Mouse (Mus musculus) forebrain, embryonic 15.5 days (tissue): ENCODE data around the gene Dnajc28. TPM values are rescaled to one million over a fixed set of nuclear protein-coding genes. Genes with fewer than 3 reads are reported as not detected.

Source experiments
- ATAC-seq: fragments of 200-750 bp; cut with Nextera tagmentation; replicated peaks from 2 replicates; pipeline ENCODE4 v1.8.0; 2017; ENCODE audit warnings: mild to moderate bottlenecking, moderate TSS enrichment, moderate library complexity
- H3K27ac ChIP-seq: fragments of 300-500 bp; sonication (generic); replicated peaks from 2 replicates; pipeline ENCODE4 v1.5.1; 2015; ENCODE audit warnings: mild to moderate bottlenecking, inconsistent platforms
- H3K27me3 ChIP-seq: fragments of 300-500 bp; sonication (generic); 2 replicates; pipeline ENCODE4 v1.6.1; 2015; ENCODE audit warnings: inconsistent platforms
- H3K36me3 ChIP-seq: fragments of 300-500 bp; sonication (generic); 2 replicates; pipeline ENCODE4 v1.6.1; 2015; ENCODE audit warnings: mild to moderate bottlenecking, inconsistent platforms
- H3K4me1 ChIP-seq: fragments of 300-500 bp; sonication (generic); 2 replicates; pipeline ENCODE4 v1.6.1; 2015; ENCODE audit warnings: inconsistent platforms
- H3K4me2 ChIP-seq: fragments of 300-500 bp; sonication (generic); replicated peaks from 2 replicates; pipeline ENCODE4 v1.6.1; 2015; ENCODE audit warnings: mild to moderate bottlenecking, inconsistent platforms
- H3K4me3 ChIP-seq: fragments of 300-500 bp; sonication (generic); 2 replicates; pipeline ENCODE4 v1.5.1; 2015; ENCODE audit warnings: mild to moderate bottlenecking, inconsistent platforms
- H3K9ac ChIP-seq: fragments of 300-500 bp; sonication (generic); replicated peaks from 2 replicates; pipeline ENCODE4 v1.6.1; 2015; ENCODE audit warnings: mild to moderate bottlenecking, inconsistent platforms
- H3K9me3 ChIP-seq: fragments of 300-500 bp; sonication (generic); 2 replicates; pipeline ENCODE4 v1.6.1; 2016; ENCODE audit warnings: inconsistent platforms
- WGBS: fragments of 180-500 bp; shearing (Covaris S2); methylation state at CpG from one replicate; pipeline ENCODE4 v1.1.7; 2015; ENCODE audit warnings: mixed read lengths; 5-methylcytosine and 5-hydroxymethylcytosine counted together
- polyA plus RNA-seq: library from polyadenylated mRNA; unstranded; fragments of >200 nt; fragmentation: Nextera tagmentation; extraction: Ambion mirVana; gene quantifications from 2 replicates; pipeline ENCODE4 v1.2.1, GENCODE M21; 2015

The Dnajc28 gene
- polyA plus RNA-seq, result 8.0 and 9.0 TPM in 2 replicates

DNA sequence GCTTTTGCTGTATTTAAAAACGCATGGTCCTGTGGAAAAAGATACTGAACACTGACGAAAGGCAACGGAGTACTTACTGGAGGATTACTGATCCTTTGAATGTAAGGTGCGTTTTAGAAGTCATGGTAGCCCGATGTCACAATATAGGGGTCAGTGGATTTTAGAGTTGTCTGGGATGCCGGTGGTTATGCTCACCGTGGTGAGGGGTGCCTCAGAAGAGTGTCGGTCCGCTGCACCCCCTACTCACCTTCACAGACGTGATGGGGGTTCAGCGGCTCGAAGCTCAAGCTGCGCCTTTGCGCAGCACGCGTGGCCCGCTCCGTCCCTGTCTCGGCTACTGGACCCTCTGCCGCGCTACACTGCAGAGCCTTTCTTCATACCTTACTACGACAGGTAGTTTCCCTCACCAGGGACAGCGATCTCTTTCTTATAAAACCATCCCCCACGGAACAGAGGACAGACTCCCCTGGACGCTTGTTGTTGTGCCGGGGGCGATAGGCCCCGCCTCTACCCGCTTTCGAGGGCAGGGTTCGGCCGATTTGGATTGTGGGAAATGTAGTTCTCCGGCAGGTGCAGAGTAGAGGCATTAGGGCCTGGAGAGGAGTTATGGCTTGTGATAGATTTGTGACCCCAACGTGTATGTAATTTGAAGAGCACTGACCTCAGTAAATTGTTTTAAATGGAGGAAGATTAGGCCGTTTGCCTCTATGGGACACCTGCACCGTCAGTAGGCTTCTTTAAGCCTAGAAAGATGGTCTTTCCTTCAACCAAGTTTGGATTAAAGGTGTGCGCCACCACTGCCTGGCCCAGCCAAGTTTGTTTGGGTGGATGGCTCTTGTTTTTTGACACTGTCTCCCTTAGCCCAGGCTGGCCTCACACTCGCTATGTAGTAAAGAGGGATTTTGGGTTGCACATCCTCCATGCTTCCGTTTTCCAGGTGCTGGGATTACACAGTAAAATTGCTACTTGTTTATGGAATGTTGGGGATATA is at the start of gene Dnajc28:
Gene Dnajc28, minus strand, starts transcription at position 516 of the 991 bp plus-strand sequence.
- peak within 1 kb of the TSS; percentile 71 for H3K9ac ChIP-seq
- peak within 1 kb of the TSS; percentile 73 for H3K4me3 ChIP-seq
- H3K4me1 ChIP-seq, result peaks cover 7% of the 10 kb centered on the region; the same call in 1 of the 2 replicates
- no peak within 1 kb of the TSS for H3K27ac ChIP-seq
- H3K36me3 ChIP-seq, result peaks cover 33% of the 10 kb centered on the region
- H3K4me2 ChIP-seq, result peak within 1 kb of the TSS; percentile 69
- WGBS, result 11% methylated on average over 39 of the region's 39 CpGs
- no peaks in the 10 kb centered on the region for H3K9me3 ChIP-seq
- no peaks in the 10 kb centered on the region for H3K27me3 ChIP-seq
- ATAC-seq, result peak; percentile 96

DNA sequence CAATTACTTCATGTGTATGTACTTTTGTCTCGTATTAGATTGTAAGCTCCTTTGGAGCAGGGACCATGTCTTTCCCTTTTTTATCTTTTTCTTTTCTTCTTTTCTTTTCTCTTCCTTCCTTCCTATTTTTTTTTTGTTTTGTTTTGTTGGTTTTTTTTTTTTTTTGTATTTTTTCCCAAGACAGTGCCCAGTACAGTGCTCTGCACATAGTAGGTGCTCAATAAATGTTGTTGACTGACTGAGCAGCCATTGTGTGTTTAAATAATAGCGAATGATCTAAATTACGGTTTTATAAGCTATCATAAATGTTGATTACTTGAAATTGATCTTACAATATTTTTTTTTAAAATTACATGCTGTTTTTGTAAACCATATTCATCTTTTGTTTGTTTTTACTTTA is 45.0 kb upstream of the Dnajc28 start:
- Histone ChIP-seq H3K4me3 (no peak overlapping the region), H3K9ac (no peak overlapping the region), H3K9me3 (no peaks in the 10 kb centered on the region), H3K4me1 (peaks cover 13% of the 10 kb centered on the region), H3K27me3 (no peaks in the 10 kb centered on the region), H3K4me2 (no peak overlapping the region), H3K27ac (no peak overlapping the region), H3K36me3 (peaks cover 84% of the 10 kb centered on the region)
- no peak for ATAC-seq
- 90% methylated on average over 3 of the region's 3 CpGs for WGBS

DNA sequence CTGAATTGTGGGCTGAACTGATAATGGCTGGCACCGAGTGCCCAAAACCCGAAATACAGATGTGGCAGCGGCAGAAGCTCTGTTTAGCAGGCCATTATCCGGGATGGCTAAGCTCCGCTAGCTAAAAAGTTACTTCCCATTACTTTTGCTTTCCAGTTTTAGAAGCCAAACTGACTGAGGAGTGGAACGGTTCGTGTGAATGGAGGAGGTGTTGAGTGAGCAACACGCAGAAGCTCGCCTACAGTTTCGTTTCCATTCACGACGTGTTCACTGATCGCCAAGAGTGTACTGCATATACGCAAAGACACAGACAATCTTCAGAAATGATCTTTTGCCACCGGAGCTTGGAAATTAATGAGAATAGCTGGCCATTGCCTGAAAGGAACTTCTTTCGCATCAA is 43.5 kb upstream of the Dnajc28 start:
- H3K4me1 ChIP-seq, result peaks cover 13% of the 10 kb centered on the region
- no peak overlapping the region for H3K27ac ChIP-seq
- H3K27me3 ChIP-seq, result no peaks in the 10 kb centered on the region
- no peaks in the 10 kb centered on the region for H3K9me3 ChIP-seq
- peaks cover 91% of the 10 kb centered on the region for H3K36me3 ChIP-seq
- no peak overlapping the region for H3K4me2 ChIP-seq
- 92% methylated on average over 16 of the region's 16 CpGs for WGBS
- no peak for ATAC-seq
- H3K9ac ChIP-seq, result no peak overlapping the region
- H3K4me3 ChIP-seq, result no peak overlapping the region

DNA sequence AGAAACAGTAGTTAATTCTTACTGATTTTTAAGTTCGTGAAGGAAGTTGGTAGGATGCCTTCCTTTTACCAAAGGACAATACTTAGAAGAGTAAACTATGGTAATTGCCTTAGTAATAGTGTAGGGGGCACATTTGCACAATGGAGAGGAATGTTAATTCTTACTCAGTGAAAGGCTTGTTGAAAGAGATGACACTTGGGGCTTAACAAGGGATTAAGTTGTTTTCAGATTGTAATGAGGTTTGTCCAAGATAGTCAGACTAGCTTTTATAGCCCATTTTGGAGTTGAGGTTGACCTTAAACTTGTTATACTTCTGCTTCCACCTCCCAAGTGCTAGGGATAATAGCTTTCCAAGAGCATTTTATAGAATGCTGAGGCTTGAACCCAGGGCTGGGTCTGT is 42.6 kb upstream of the Dnajc28 start:
- Histone ChIP-seq H3K27ac (no peak overlapping the region), H3K27me3 (no peaks in the 10 kb centered on the region), H3K36me3 (peaks cover 91% of the 10 kb centered on the region), H3K9me3 (no peaks in the 10 kb centered on the region), H3K4me2 (no peak overlapping the region), H3K4me1 (peaks cover 13% of the 10 kb centered on the region), H3K4me3 (no peak overlapping the region), H3K9ac (no peak overlapping the region)
- WGBS, result 17% methylated on average over 1 of the region's 1 CpGs
- ATAC-seq, result no peak

DNA sequence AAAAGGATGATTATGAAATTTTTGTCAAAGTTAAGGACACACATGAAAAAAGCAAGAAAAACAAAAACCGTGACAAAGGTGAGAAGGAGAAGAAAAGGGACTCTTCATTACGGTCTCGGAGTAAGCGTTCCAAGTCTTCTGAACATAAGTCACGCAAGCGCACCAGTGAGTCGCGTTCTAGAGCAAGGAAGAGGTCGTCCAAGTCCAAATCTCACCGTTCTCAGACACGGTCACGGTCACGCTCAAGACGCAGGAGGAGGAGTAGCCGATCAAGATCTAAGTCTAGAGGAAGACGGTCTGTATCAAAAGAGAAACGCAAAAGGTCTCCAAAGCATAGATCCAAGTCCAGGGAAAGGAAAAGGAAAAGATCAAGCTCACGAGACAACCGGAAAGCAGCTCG is 41.0 kb upstream of the Dnajc28 start:
- WGBS, result 98% methylated on average over 20 of the region's 20 CpGs
- Histone ChIP-seq H3K9me3 (no peaks in the 10 kb centered on the region), H3K4me3 (no peak overlapping the region), H3K27me3 (no peaks in the 10 kb centered on the region), H3K9ac (no peak overlapping the region), H3K4me1 (peaks cover 13% of the 10 kb centered on the region), H3K36me3 (peaks cover 91% of the 10 kb centered on the region), H3K4me2 (no peak overlapping the region), H3K27ac (no peak overlapping the region)
- ATAC-seq, result no peak

DNA sequence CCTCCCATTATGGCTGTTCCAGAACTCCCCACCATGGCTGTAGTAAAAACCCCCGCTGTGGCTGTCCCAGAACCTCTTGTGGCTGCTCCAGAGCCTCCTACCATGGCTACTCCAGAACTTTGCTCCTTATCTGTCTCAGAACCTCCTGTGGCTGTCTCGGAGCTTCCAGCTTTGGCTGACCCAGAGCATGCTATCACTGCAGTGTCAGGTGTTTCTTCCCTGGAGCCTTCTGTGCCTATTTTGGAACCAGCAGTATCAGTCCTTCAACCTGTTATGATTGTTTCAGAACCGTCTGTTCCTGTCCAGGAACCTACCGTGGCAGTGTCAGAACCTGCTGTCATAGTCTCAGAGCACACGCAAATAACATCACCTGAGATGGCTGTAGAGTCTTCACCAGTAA is 39.6 kb upstream of the Dnajc28 start:
- Histone ChIP-seq H3K27me3 (no peaks in the 10 kb centered on the region), H3K9ac (no peak overlapping the region), H3K36me3 (peaks cover 87% of the 10 kb centered on the region), H3K4me2 (no peak overlapping the region), H3K4me1 (peaks cover 13% of the 10 kb centered on the region), H3K4me3 (no peak overlapping the region), H3K9me3 (no peaks in the 10 kb centered on the region), H3K27ac (no peak overlapping the region)
- no peak for ATAC-seq
- 94% methylated on average over 5 of the region's 5 CpGs for WGBS

DNA sequence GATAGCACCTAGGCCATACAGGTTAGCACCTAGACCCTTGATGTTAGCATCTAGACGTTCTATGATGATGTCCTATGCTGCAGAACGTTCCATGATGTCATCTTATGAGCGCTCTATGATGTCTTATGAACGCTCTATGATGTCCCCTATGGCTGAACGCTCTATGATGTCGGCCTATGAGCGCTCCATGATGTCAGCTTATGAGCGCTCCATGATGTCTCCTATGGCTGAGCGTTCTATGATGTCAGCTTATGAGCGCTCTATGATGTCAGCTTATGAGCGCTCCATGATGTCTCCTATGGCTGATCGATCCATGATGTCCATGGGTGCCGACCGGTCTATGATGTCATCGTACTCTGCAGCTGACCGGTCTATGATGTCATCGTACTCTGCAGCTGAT is 38.5 kb upstream of the Dnajc28 start:
- 98% methylated on average over 17 of the region's 17 CpGs for WGBS
- H3K27me3 ChIP-seq, result no peaks in the 10 kb centered on the region
- H3K9me3 ChIP-seq, result no peaks in the 10 kb centered on the region
- no peak overlapping the region for H3K4me3 ChIP-seq
- H3K4me2 ChIP-seq, result no peak overlapping the region
- peak; percentile 41; the same call in 1 of the 2 replicates for ATAC-seq
- H3K4me1 ChIP-seq, result peaks cover 13% of the 10 kb centered on the region
- peaks cover 80% of the 10 kb centered on the region for H3K36me3 ChIP-seq
- H3K9ac ChIP-seq, result no peak overlapping the region
- H3K27ac ChIP-seq, result no peak overlapping the region

DNA sequence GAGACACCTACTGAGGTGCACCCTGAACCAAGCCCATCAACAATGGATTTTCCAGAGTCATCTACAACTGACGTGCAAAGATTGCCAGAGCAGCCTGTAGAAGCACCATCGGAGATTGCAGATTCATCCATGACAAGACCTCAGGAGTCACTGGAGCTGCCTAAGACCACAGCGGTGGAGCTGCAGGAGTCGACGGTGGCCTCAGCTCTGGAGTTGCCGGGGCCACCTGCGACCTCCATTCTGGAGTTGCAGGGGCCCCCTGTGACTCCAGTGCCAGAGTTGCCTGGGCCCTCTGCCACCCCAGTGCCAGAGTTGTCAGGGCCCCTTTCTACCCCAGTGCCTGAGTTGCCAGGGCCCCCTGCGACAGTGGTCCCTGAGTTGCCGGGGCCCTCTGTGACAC is 36.5 kb upstream of the Dnajc28 start:
- 95% methylated on average over 9 of the region's 9 CpGs for WGBS
- ATAC-seq, result no peak
- Histone ChIP-seq H3K27me3 (no peaks in the 10 kb centered on the region), H3K4me3 (no peak overlapping the region), H3K36me3 (peaks cover 70% of the 10 kb centered on the region), H3K9ac (no peak overlapping the region), H3K9me3 (no peaks in the 10 kb centered on the region), H3K4me2 (no peak overlapping the region), H3K27ac (no peak overlapping the region), H3K4me1 (peaks cover 11% of the 10 kb centered on the region)

DNA sequence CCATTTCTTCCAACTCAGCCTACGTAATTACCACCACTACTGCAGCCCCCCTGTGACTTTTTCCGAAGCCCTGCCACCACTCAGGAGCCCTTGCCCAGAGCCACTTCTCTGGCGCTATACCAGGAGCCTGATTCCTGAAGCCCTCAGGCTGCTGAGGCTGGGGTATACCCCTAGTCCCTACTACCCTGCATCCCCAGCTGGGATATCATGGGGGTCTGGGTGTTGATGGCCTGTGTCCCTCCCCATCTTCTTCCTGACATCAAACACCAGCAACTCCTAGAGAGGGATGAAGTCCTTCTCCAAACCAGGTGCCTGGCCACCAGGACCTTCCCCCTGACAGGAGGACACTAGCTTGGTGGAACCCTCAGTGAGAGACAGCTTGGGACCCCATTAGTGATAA is 33.4 kb upstream of the Dnajc28 start:
- Histone ChIP-seq H3K27ac (no peak overlapping the region), H3K9me3 (no peaks in the 10 kb centered on the region), H3K4me1 (peaks cover 24% of the 10 kb centered on the region), H3K27me3 (no peaks in the 10 kb centered on the region), H3K4me3 (no peak overlapping the region), H3K4me2 (no peak overlapping the region), H3K9ac (no peak overlapping the region), H3K36me3 (peaks cover 39% of the 10 kb centered on the region)
- 98% methylated on average over 3 of the region's 3 CpGs for WGBS
- no peak for ATAC-seq

DNA sequence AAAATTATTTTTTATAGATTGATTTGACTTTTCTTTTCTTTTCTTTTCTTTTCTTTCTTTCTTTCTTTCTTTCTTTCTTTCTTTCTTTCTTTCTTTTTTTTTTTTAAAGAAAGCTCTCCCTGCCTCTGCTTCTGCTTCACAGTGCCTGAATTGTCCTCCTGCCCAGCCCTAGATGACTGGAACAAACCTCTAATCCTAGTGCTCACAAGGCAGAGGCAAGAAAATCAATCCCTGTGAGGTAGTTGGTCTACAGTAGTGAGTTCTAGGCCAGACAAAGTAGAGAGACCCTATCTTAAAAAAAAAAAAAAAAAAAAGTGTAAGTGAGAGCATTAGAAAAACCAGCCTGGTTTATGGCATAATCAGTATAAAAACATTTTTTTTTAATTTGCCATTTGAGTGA is 31.0 kb upstream of the Dnajc28 start:
- Histone ChIP-seq H3K36me3 (peaks cover 15% of the 10 kb centered on the region), H3K9ac (no peak overlapping the region), H3K9me3 (no peaks in the 10 kb centered on the region), H3K27me3 (no peaks in the 10 kb centered on the region), H3K4me1 (peaks cover 31% of the 10 kb centered on the region), H3K4me2 (peak overlapping the region; percentile 20; the same call in 1 of the 2 replicates), H3K4me3 (no peak overlapping the region), H3K27ac (no peak overlapping the region)
- ATAC-seq, result no peak

DNA sequence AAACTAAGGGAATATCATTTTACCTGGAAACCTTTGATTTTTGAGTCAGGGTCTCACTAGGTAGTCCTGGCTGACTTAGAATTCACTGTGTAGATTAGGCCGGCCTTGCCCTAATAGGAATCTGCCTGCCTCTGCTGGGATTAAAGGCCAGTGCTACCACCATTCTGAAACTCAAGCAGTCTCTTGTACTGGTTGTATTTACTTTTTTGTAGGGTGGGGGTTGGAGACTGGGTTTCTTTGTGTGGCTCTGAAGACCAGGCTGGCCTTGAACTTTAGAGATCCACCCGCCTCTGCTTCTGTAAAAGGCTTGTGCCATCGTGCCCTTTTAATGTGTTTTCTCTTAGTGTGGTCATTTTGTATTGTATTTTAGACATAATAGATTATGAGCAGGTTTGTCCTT is 30.4 kb upstream of the Dnajc28 start:
- Histone ChIP-seq H3K4me3 (peak overlapping the region; percentile 91), H3K9ac (peak overlapping the region; percentile 30; the same call in 1 of the 2 replicates), H3K4me2 (peak overlapping the region; percentile 61), H3K4me1 (peaks cover 31% of the 10 kb centered on the region), H3K27me3 (no peaks in the 10 kb centered on the region), H3K36me3 (peaks cover 11% of the 10 kb centered on the region), H3K27ac (no peak overlapping the region), H3K9me3 (no peaks in the 10 kb centered on the region)
- ATAC-seq, result no peak
- 51% methylated on average over 3 of the region's 3 CpGs for whole genome bisulfite sequencing

DNA sequence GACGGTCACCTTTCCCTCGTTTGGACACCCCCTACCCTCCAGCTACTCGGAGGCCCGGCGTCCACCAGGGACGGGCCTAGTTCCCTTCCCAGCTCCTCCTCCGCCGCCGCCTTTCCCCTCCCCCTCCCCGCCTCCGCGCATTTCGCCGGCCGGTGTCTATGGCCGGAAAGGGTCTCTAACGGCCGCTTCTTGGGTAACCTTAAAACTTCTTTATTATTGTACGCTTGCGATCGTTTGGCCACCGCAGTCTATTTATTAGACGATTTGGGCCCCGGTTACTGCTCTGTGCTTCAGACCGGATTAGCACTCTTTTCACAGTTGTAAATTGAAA is 29.4 kb upstream of the Dnajc28 start:
- Histone ChIP-seq H3K9ac (peak overlapping the region; percentile 76), H3K9me3 (no peaks in the 10 kb centered on the region), H3K36me3 (peaks cover 11% of the 10 kb centered on the region), H3K27ac (peak overlapping the region; percentile 99), H3K4me1 (peaks cover 31% of the 10 kb centered on the region), H3K4me2 (peak overlapping the region; percentile 61), H3K4me3 (peak overlapping the region; percentile 91), H3K27me3 (no peaks in the 10 kb centered on the region)
- WGBS, result under 1% methylated on average over 25 of the region's 25 CpGs
- ATAC-seq, result peak; percentile 53
